Mouse (Mus musculus) frontal cortex, postnatal 36 days (tissue): ENCODE results near the gene 4933406M09Rik.

Experiments
- DNase-seq, 2 experiments: peaks; one replicate each; pipeline ENCODE4 v3.0.0; 2022; ENCODE audit warnings: low spot score in 2 of 2

Gene 4933406M09Rik

DNA sequence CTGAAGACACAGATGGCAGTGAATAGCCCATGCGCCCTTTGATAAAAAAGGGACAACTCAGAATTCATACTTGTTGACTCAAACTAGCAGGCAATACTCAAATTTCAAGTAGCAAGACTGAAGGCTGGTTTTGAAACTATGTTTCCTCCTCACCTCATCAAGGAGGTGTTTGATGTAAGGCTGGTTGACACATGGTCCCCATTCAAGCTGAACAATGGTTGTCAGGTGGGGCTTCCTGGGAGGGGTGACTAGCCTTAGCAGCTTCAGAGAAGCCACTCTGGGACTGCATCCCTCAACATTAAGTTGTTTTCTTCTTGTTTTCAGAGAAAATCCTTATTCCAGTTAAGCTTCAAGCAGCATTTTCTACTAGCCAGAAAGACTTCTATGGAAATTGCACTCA is at the start of gene 4933406M09Rik:
4933406M09Rik (plus strand) TSS at position 275 of the 400 bp plus-strand sequence.
- no peak for DNase-seq

DNA sequence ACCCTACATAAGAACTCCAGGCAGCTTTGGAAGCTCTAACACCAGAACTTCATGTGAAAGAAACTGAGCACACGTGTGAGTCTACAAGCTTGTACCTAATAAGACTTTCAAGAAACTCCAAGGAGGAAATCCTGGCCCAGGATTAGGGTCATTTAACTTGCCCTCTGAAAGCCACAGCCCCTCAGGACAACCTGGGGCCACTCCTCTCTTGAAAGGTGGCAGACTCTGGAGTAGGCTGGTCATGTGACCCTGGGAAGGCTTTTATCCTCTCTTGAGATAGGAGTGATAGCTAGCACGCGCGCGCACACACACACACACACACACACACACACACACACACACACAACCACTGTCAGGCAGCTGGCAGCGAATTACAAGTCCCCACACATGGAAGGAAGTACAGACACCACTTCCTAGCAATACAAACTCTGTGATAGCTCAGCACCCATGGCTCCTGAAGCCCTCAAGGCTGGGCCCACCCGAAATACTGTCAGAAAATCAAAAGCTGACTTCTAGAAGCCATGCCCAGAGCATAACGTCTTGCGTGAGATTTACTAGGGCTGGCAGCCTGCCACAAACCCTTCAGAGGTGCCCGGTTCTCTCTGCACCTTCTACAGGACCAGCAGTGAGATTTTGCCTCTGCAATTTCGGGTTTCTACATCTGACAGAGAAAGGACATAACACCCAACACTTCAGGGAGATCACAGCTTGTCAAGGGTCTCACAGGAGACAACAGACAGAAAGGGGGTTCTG is 48.6 kb upstream of the 4933406M09Rik start:
- no peak for DNase-seq

DNA sequence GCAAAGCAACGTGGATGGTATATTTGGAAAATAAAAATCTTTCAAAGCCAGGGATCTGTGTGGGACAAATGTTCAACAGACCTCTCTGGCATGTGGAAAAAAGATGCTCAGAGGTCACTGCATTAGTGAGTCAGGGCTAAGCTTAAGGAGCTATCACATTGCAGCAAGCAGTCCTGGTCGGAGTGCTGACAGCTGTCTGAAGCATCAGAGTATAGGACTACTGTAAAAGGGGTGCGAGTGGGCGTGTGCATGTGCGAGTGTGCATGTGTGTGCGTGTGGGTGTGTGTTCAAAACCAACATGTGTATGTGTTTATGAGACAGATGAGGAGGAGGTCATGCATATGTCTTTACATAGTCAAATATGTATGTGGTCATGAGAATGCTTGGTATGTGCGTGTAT is 46.6 kb upstream of the 4933406M09Rik start:
- no peak for DNase-seq

DNA sequence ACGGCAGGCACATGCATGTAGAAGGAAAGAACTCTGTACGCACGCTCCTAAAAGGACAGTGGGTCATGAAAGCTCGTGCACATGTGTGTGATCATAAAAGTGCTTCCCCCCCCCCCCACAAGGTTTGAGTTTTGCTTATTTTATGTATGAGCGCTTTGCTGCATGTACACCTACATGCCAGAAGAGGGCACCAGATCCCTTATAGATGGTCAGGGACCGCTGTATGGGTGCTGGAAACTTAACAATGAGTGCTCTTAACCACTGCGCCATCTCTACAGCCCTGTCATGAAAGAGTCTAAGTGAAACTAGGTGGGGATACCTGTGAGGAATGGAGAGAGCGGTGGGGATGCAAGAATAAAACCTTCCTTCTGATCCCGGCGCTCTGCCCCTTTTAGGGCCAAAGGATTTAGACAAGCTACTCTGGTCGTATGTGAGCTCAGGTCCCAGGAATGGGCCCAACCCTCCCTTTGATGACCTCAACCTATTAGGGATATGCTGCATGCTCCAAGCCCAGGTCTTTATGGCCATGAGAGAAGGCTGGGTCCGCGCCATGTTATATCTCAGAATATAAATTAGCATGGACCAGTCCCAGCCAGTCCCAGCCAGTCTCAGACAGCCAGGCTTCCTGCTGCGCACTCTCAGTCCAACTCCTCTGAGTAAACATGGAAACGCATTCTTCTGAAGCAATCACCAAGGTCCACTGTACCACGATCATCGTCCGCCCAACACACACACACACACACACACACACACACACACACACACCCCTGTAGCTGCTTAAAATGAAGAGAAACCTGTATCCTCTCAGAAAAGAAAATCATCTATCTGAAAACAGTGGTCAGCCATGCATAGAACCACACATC is 45.8 kb upstream of the 4933406M09Rik start:
- no peak for DNase-seq

DNA sequence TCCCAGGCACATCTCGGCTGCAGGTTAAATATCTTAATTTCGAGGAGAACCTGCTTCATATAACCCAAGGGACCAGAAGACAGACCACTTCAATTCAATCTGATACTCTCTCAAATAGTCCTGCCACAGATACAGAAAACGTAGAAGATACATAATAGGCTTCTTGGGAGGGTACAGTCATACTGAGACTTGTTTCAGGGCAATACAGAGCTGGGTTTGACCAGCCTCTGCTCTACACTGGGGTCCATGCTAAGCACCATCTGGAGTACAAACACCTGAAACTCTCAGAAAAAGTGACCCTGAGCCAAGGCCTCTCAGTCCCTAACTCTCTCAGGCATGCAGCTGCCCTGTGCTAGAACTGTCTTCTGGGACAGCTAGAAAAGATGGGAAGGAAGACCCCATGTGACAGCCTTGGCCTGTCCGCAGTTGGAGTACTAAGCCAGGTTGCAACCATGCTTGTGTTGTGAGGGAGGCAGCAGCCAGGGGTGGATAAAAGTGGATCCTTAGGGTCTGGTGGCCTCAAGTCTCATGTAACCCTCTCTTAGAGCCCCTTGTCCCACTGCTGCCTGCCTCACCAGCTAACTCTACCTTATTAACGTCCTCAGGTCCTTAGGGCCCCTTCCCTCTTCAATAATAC is 44.0 kb upstream of the 4933406M09Rik start:
- DNase-seq, result no peak

DNA sequence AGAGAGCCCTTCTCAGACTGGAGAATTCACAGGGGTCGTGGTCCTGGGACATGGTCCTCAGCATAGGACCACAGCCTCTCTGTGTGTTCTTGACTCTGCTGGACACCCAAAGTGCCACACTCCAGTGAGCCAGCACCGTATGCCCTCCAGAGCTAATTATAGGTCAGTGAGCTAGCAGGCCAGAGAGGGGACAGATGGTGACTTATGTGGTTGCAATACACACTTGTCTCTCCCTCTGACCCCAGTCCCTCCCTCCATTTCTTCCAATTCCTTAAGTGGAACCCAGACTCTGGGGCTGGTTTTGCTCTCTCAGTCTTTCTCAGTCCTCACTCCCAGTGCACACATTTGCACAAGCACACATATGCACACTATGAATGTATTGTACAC is 43.5 kb upstream of the 4933406M09Rik start:
- no peak for DNase-seq

DNA sequence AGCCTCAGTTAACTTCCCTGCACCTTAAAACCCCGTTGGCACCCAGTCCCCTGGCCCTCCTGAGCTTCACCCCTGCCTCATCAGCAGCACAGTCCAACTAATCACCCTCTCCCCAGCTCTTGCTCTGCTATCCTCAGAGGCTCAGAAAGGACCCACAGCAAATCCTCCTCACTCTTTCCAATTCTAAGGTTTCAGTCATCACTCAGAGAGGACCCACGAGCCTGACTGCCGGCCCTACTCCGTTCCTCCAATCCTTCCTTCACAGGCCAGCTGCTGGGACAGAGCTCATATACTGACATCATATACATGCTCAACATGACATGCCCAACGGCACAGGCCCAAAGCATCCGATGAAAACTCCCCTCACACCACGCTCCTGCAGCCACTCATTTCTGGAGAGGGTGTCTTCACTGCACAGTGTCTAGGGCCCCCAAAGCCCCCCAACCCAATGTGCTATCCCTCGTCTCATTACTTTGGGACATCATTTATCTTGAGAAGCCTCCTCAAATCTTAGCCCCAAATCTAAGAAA is 42.9 kb upstream of the 4933406M09Rik start:
- DNase-seq, result no peak

DNA sequence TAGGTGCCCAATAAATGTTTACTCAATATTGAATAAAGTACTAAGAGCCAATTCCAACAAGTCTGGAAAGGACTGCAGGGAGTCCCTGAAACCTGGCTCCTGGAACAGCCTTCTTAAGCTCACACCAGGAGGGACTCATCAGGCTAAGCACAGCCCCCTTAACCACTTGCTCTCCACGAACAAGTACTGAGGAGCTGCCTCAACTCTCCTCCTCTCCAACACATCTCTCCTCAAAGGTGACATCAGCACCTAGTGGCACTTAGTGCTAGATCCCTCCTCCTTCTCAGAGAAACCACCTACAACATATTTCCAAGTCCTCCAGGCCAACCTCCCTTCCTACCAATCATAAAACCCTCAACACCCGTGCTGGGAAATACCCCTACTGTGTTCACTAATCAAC is 42.2 kb upstream of the 4933406M09Rik start:
- DNase-seq, result no peak

DNA sequence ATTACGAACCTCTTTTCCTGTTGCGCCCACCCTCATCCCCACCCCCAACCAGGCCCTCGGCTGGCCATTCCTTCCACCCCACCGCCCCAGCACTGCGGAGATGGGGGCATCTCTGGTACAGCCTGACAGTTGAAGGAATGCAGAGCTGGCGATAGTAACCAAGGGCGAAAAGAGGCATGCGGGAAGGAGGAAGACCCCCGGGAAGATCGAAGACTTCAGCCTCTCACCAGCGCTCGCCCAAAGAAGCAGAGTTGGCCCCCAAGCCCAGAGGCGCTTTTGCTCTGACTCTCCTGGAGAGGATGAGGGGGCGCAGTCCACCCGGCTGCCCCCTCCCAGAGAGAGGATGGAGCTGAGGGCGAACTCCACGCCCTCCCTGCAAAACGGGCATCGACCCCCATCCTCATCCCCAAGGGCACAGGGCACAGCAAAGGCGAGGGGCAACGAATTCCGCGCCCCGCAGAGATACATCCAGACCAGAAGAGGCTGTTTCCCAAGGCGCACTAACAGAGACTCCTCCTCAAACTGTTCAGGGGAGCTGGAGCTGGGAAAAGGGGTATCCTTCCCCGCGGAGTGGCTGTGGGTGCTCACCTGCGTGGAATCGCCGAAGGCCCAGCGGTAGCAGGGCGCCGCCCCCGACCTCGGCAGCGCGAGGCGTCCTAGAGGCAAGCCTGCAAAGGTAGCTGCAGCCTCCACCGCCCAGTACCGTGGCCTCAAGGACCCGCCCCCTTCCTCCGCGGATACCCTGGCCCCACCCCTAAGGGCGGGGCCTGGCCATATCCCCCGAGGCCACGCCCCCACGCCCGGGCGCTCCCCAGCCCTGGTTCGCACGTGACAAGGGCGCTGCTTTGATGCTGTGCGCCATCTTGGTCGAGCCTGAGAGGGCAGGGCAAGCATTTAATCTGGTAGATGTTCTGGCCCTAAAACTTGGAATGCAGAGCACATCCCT is 41.5 kb upstream of the 4933406M09Rik start:
- DNase-seq, result peak; percentile 72 to 82

DNA sequence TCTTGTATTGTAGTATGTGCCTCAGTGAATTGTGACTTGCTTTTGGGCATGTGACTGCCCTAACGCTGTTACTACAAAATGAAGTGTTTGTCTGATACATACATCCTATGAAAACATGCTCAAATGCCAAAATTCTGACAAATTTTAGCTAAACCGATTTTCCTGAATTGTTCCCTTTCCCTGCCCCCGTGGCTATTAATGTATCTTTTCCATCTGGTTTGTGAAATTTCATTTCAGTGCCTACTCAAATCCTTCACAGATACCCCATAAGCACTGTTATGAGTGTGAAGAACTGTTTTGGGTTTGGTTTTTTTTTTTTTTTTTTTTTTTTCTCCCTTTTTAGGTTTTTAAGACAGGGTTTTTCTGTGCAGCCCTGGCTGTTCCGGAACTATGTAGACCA is 40.7 kb upstream of the 4933406M09Rik start:
- peak in 1 of 2 experiments; percentile 71 for DNase-seq

DNA sequence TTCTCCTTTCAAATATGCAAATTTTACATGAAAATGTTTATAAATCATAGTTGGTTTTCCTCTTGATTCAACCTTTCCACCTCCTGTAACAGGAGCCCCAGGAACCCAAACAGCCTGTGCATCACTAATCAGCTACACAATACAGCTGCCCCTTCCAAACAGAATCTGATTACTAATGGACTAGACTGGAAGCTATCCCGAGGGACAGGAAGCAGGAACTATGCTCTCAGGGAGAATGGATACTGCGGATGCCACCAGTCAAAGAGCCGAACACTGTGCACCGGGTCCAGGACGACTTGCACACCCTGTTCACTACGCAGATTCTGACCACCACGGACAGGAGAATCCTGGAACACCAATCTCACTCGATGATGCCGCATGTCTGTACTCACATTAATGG is 37.9 kb upstream of the 4933406M09Rik start:
- no peak for DNase-seq

DNA sequence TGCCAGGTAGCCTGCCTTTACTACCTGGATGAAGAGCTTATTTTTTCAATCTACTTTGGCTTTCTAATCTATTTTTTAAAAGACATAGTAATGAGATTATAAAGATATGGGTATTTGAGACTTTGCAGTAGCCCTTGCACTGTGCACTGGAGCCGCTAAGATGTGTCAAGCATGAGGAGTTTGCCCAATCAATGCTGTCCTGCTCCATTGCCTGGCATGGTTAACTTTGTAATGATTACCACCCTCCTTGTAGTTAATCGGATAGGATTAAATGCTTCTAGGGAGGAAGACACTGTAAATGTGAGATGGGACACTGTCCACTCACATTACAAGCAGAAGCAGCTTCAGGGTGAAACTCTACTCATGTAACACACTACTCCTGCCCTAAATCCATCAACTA is 32.4 kb upstream of the 4933406M09Rik start:
- no peak for DNase-seq

DNA sequence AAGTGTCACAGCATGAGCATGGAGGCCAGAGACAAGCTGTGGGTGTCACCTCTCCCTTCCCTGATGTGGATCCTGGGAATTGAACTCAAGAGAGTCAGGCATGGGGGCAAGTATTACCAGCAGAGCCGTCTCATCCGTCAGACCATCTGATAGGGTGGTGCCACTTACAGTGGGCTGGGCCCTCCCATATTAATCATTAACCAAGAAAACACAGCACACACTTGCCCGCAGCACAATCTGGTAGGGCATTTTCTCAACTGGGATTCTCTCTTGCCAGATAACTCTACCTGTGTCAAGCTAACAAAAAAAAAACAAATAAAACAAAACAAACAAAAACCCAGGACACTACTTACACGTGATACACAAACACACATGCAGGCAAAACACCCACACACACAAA is 28.3 kb upstream of the 4933406M09Rik start:
- no peak for DNase-seq

DNA sequence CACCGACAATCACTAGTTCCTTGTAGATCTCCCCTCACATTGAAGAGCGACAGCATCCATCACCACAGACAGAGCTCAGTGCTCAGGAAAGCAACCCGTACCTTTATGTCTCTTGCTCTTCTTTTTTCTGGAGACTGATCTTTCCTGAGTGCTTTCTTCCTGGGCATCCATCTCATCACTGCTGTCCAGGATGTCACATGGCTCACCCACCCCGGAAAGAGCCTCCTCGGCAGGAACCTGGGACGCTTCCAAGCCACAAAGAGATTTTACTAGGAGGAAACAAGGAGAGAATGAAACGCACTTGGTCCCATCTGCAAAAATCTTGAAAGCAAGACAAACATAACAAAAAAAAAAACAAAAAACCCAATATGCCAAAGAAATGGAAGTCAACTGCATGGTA is 25.1 kb upstream of the 4933406M09Rik start:
- DNase-seq, result no peak

DNA sequence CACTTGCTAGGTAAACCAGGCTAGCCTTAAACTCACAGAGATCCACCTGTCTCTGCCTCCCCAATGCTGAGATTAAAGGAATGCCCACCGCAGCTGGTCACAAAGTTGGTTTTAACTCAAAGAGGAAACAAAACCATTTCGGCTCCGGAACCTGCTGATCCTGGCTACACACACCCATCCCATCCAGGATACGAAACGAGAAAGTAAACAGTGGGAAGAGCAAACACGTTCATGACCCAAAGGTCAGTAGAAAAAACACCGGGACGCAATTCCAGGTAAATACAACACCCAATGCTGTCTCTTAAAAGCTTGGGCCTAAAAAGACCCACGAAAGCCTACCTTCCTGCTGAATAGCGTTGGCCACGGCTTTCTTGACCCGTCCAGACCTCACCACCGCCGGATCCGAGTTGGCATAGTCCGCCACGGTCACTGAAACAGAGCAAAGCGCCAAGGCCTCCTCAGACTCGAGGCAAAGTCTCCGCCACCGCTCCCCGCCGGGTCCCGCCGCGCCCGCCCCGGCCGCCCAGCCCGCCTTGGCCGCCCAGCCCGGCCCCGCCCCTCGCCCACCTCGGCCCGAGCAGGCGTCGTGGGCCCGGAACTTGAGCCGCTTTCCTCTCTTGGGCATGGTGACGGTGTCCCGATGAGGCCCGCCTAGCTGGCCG is 24.4 kb upstream of the 4933406M09Rik start:
- DNase-seq, result no peak

DNA sequence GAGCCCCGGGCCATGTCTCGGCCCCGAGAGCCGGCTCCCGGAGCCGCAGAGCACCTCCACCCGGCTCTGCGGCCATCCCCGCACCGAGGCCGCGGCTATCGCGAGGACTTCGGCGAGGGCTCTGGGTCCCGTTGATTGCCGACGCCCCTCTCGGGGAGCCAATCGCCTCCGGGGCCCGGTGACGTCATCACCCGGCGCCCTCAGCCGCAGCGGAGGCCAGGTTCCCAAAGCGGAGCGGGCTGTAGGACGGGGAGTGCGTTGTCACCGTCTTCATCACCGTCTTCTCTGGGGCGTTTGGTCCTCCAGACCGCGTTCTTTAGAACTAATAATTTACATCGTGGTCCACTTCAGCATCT is 23.9 kb upstream of the 4933406M09Rik start, which contains the start of gene Tmem183a:
Tmem183a (minus strand) TSS at position 123 of the 356 bp plus-strand sequence.
- DNase-seq, result peak; percentile 96

DNA sequence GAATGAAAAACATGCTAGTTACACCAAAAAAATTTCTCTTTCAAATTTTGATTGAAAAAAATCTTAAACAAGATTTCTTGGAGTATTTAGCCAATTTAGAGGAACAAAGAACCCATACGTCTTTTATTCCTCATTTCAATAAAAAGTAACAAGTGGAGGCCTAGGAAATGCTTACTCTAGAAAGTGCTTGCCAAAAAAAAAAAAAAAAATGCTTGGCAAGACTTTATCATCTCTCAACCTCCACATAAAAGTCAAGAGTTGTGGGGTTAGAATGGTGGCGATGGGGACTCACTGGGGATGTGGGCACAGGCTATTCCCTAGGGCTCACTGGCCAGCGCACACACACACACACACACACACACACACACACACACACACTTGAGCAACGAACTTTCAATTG is 22.5 kb upstream of the 4933406M09Rik start:
- no peak for DNase-seq

DNA sequence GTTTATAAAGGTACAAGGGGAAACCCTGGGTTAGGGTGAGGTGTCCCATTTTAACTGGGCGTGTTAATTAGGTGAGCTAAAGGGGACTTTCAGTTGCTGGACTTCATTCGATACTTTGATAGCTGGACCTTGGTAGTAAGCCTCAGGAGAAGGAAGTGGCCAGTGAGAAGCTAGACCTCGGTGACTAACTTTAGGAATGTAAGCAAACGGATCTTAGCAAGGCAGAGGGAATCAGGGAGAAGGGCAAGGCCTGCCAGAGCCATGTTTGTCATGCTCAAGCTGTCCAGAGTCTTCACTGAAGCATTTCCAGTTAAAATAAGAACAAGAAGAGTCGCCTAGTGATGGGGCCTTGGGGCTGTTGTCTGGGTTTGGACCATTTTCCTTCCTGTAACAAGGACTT is 20.2 kb upstream of the 4933406M09Rik start:
- no peak for DNase-seq

DNA sequence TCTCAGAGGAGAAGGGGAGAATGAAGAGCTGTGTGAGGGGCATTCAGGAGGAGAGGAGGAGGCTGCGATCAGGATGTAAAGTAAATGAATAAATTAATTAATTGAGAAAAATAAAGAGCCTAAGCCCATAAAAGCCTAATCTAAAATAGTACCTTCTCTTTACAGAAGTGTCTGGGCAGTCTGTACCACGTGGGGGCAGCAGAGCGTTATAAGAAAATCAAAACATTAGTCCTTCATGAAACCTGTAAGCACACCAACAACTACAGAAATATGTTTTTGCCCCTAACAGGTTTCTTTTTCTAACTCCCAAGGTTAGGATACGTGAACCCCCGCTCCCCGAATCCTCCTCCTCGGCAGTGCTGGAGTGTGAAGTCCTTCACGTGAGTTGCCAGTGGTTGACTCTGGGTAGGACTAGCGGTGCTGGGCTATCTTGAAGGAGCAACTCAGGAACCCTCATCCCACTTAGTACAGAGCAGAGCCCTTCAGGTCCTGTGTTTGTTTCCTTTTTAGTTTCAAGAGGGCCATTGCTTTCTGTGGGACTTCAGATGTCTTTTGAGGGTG is 16.9 kb upstream of the 4933406M09Rik start:
- peak; percentile 52 to 74 for DNase-seq

DNA sequence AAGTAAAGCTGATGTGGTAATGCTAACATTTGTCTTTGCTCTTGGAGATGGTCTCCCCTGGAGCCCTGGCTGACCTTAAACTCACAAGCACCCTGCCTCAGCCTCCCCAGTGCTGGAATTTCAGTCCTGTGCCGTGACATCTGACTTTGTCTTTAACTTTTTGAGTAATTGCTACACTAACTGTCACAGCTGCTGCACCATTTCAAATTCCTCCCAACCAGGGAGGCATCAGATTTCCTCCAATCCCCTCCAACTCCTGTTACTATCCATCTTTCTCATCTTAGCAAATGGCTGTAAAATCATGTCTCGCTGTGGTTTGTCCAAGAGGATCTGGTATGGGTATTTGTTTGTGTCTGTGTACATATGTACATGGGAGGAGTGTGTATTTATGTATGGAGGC is 11.6 kb upstream of the 4933406M09Rik start:
- no peak for DNase-seq
